Mouse (Mus musculus): ENCODE results near the gene Cables2.

The Cables2 gene

DNA sequence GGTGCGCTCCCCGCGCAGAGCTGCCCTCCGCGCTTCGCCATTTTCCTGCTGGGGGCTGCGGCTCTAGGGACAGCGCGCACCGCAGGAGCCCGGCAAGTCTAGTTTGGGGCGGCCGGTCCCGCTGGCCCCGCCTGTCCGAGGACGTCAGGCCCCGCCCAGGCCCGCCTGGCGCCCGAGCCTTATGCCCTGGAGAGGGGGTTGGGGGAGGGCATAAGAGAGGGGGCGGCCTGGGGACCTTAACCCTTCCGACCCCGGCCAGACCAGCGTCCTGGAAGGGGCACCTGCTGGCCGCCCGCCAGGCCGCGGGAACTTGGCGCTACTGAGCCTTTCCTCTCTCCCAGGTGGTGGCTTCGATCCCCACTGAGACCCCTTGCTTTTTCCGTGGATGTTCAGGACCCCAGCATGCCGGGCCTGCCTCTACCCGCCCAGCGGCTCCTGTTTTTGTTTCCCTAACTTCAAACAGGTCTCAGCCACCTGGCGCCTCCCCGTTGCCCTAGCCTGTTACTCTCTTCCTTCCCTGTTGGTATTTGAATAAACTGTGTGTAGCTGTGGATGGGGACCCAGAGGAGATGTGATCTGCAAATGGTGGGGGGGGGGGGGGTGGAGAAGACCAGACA lies 47.4 kb downstream of the Cables2 start, which contains the start of gene Lama5:
Gene Lama5 (minus strand): TSS at position 98 of the 617 bp plus-strand sequence.
- DNase-seq (ENCODE audit: low read depth, low spot score) = no peak

DNA sequence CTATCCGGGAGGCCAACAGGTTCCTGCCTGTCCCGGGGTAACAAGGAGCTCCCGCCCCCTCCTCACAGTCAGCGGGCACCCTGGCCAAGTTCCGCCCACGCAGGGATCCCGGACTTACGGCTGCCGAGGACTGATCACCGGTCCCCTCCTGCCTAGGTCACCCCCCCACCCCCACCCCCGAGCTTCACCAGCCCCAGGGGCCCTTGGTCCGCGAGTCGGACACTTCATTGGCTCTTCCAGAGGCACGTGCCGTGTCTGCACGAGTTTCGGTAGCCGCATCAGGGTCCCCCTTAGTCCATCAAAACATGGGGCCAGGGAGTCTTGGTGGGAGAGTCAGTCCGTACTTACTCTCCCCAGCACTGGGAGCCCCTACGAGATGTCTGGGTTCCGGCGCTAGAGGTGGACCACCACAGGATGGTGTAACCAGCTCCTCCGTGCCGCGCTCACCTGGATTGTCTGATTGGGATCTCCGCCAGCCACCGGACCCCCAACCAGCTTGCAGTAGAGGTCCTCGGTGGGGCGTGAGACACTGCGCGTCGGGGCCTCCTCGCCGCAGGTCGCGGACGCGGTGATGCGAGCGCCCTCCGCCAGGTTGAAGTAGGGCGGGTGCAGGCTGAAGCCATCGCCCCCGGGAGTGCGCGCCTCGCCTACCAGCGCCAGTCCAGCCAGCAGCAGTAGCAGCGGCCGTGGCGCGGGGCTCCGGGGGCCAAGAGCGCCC lies 48.1 kb downstream of the Cables2 start:
- no peak for DNase-seq (ENCODE audit: low read depth, low spot score)

DNA sequence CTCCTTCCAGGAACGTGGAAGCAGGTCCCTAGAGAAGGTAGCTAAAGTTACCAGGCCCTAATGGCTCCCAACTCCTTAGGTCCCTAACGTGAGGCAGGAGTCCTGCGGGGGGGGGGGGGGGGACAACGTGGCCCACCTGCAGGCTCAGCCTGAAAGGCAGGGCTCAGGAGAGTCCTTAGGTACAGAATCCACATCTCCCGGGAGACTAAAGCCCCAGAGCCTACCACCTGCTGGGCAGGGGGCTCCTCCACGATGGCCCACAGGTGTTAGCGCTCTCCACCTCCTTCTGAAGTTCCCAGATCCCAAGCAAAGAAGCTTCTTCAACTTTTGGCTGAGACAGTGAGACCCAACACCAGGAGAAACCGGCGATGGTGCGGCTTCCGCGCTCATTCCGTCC lies 48.7 kb downstream of the Cables2 start:
- no peak for DNase-seq (ENCODE audit: low read depth, low spot score)

DNA sequence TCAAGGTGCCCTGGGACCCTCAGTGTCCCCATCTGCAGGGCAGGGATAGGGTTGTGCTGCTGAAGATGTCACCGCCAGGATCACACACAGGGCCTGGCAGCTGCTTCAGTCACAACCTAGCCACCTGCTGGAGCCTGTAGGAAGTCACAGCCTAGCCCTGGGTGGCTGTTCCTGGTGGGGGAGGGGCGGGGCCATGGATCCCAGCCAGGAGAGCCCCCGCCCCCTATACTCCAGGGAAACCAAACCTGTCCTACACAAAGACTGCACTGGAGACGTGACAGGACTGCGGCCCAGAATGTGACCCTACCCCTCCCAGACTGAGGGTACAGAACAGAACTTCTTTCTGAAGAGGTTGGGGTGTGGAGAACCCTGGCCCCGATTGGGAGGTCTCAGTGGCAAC lies 51.0 kb downstream of the Cables2 start:
- no peak for DNase-seq (ENCODE audit: low read depth, low spot score)

GRCm38 (mm10) chr2:180221051-180221450 lies 52.2 kb downstream of the Cables2 start:
- DNase-seq (ENCODE audit: low read depth, low spot score) = no peak

- no peak for DNase-seq (ENCODE audit: low read depth, low spot score)
Observed at GRCm38 (mm10) chr2:180220165-180220564, 53.1 kb downstream of the Cables2 start.

GRCm38 (mm10) chr2:180219145-180219943 lies 54.0 kb downstream of the Cables2 start:
- no peak for DNase-seq (ENCODE audit: low read depth, low spot score)

- DNase-seq (ENCODE audit: low read depth, low spot score) = no peak
Observed at GRCm38 (mm10) chr2:180218677-180219076, 54.6 kb downstream of the Cables2 start.

GRCm38 (mm10) chr2:180218241-180218640 lies 55.1 kb downstream of the Cables2 start:
- no peak for DNase-seq (ENCODE audit: low read depth, low spot score)

DNA sequence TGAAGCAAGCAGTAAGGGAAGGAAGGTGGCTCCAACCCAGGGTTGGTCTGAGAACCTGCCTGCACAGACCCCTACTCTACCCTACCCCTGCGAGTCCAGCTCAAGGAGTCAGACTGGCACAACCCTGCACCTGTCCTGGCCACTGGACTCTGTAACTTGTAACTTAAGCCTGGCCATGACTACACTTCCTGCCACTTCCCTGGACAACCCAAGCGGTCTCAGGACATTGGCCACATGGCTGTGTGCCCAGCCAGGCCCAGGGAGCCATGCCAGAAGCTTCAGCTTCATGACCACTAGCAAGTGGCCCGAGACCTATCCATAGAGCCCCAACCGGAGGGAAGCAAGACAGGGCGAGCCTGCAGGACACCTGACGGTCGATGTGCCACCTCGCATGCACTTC lies 55.7 kb downstream of the Cables2 start:
- no peak for DNase-seq (ENCODE audit: low read depth, low spot score)

GRCm38 (mm10) chr2:180216921-180217320 lies 56.4 kb downstream of the Cables2 start:
- no peak for DNase-seq (ENCODE audit: low read depth, low spot score)

- no peak for DNase-seq (ENCODE audit: low read depth, low spot score)
Observed at GRCm38 (mm10) chr2:180215951-180216350, 57.3 kb downstream of the Cables2 start.

- DNase-seq (ENCODE audit: low read depth, low spot score) = no peak
Observed at GRCm38 (mm10) chr2:180215011-180215461, 58.3 kb downstream of the Cables2 start.

- no peak for DNase-seq (ENCODE audit: low read depth, low spot score)
Observed at GRCm38 (mm10) chr2:180214352-180214978, 58.8 kb downstream of the Cables2 start.

- DNase-seq (ENCODE audit: low read depth, low spot score) = no peak
Observed at GRCm38 (mm10) chr2:180212255-180212654, 61.0 kb downstream of the Cables2 start.

- no peak for DNase-seq (ENCODE audit: low read depth, low spot score)
Observed at GRCm38 (mm10) chr2:180208976-180209375, 64.3 kb downstream of the Cables2 start.

Data from telencephalon, adult 2 months (tissue).